Mouse (Mus musculus) C2C12 (cell line): ENCODE measurements at regions not wholly inside any gene's neighbourhood (a gene's known extent, or its start where the extent isn't known, plus 50 kb on each side); places are given as distances from the start of the nearest gene placed in this dataset.

Experiments used
- CTCF ChIP-seq: IDR thresholded peaks from one replicate; pipeline ENCODE4 v1.5.1; 2011; ENCODE audit not compliant: control insufficient read depth, insufficient read depth, insufficient read length
- FOSL1 ChIP-seq: IDR thresholded peaks from one replicate; pipeline ENCODE4 v1.8.0; 2011; ENCODE audit warnings: mild to moderate bottlenecking, low read length; ENCODE audit not compliant: poor library complexity, insufficient read depth, severe bottlenecking
- MAX ChIP-seq: IDR thresholded peaks from one replicate; pipeline ENCODE4 v1.6.1; 2011; ENCODE audit warnings: mild to moderate bottlenecking, control low read depth
- MYOD1 ChIP-seq: IDR thresholded peaks from one replicate; pipeline ENCODE4 v1.6.1; 2011; ENCODE audit warnings: low read depth; ENCODE audit not compliant: control insufficient read depth, insufficient read length
- MYOG ChIP-seq: IDR thresholded peaks from one replicate; pipeline ENCODE4 v1.6.1; 2011; ENCODE audit not compliant: control insufficient read depth, insufficient read length; ENCODE audit errors: extremely low read depth
- USF1 ChIP-seq: IDR thresholded peaks from one replicate; pipeline ENCODE4 v1.6.1; 2011; ENCODE audit warnings: low read depth, mild to moderate bottlenecking, control low read depth, moderate library complexity

GRCm38 (mm10) chr11:112407681-112408080, 374.3 kb upstream of the Sox9 start:
- TF ChIP-seq MAX = no peak
- TF ChIP-seq FOSL1 = no peak
- no peak for TF ChIP-seq CTCF
- TF ChIP-seq MYOG = no peak
- no peak for TF ChIP-seq USF1
- no peak for TF ChIP-seq MYOD1
